Mouse (Mus musculus) lung, postnatal 4 days (tissue): Measurements from ENCODE around the gene Vmn1r181.
A peak's percentile ranks its signal among the peaks of the same experiment; 100 is the strongest.
"Not testable (repeated sequence)": the region's sequence is repeated elsewhere in the genome, so short reads cannot be mapped to it uniquely, and the experiment has no call there.

Source experiments
- DNase-seq, 2 experiments: peaks; one replicate each; pipeline ENCODE4 v3.0.0; 2021

The Vmn1r181 gene

GRCm38 (mm10) chr7:23974315-23974714 is at the start of gene Vmn1r181:
Gene Vmn1r181, plus strand, starts transcription at chr7:23974615.
- not testable (repeated sequence) for DNase-seq

- DNase-seq = no peak
Measured at GRCm38 (mm10) chr7:23926678-23927077, 47.7 kb upstream of the Vmn1r181 start, which contains the start of gene Vmn1r179. Gene Vmn1r179, plus strand, starts transcription at chr7:23926978.

GRCm38 (mm10) chr7:23950332-23950731 is 24.1 kb upstream of the Vmn1r181 start, which contains the start of gene Vmn1r180:
Gene Vmn1r180, plus strand, starts transcription at chr7:23950632.
- DNase-seq = no peak

- peak in 1 of 2 experiments; percentile 13 for DNase-seq
Measured at GRCm38 (mm10) chr7:23968044-23968443, 6.4 kb upstream of the Vmn1r181 start.

- DNase-seq = no peak
Measured at GRCm38 (mm10) chr7:24001391-24001790, 27.0 kb downstream of the Vmn1r181 start, which contains the start of gene V1rd19. Gene V1rd19, plus strand, starts transcription at chr7:24001691.
